Mouse (Mus musculus): ENCODE results near the gene Smco4. TPM values are rescaled to one million over a fixed set of nuclear protein-coding genes. Genes with fewer than 3 reads are reported as not detected.

Gene Smco4
- total and polyA plus RNA-seq, 2 experiments from 2014 or later, result 0.64 to 4.4 TPM

DNA sequence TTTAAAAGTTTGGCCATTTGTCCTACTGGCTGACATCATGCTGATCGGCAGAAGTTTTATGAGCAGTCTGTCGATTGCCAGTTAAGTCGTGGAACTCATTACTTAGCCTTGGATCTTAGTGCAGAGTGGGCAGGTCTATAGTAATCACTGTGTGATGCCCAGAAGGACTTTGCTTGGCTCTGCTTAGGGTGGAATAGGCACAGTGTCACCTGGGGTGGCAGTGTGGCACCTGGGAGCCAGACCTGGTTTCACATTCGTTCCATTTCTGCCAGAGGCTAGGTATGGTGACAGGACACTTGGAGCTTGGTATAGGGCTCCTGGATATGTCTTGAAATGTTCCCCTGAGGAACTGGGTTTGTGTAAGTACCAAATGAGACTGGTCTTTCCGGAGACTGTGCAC, 6.8 kb downstream of the Smco4 start:
- Histone ChIP-seq H3K27me3 (ENCODE audit: insufficient read depth, low read length) (no peaks in the 10 kb centered on the region), H3K4me3 (ENCODE audit: low read depth, low read length) (no peak overlapping the region), H3K4me2 (ENCODE audit: low read depth) (no peak overlapping the region), H3K9me3 (ENCODE audit: low read length) (no peaks in the 10 kb centered on the region), H3K36me3 (ENCODE audit: insufficient read depth) (no peaks in the 10 kb centered on the region), H3K27ac (ENCODE audit: low read depth, low read length) (no peak overlapping the region), H3K4me1 (ENCODE audit: insufficient read depth) (peaks cover 5% of the 10 kb centered on the region; the same call in 1 of the 2 replicates), H3K9ac (no peak overlapping the region)
- 87% methylated on average over 5 of the region's 5 CpGs for WGBS
- no peak for ATAC-seq
- no peak for DNase-seq
- TF ChIP-seq CTCF (IDR thresholded peaks at IDR 0.05; ENCODE audit: low read depth), result no peak

GRCm38 (mm10) chr9:15501319-15502256, 8.4 kb downstream of the Smco4 start:
- DNase-seq (no peak), ATAC-seq (no peak)
- Histone ChIP-seq H3K4me3 (ENCODE audit: low read depth, low read length) (no peak overlapping the region), H3K27me3 (ENCODE audit: insufficient read depth, low read length) (no peaks in the 10 kb centered on the region), H3K9me3 (ENCODE audit: low read length) (no peaks in the 10 kb centered on the region), H3K4me2 (ENCODE audit: low read depth) (no peak overlapping the region), H3K27ac (ENCODE audit: low read depth, low read length) (no peak overlapping the region), H3K9ac (no peak overlapping the region), H3K4me1 (ENCODE audit: insufficient read depth) (peaks cover 5% of the 10 kb centered on the region; the same call in 1 of the 2 replicates), H3K36me3 (ENCODE audit: insufficient read depth) (no peaks in the 10 kb centered on the region)
- TF ChIP-seq CTCF (IDR thresholded peaks at IDR 0.05; ENCODE audit: low read depth), result no peak
- WGBS, result 80% methylated on average over 19 of the region's 19 CpGs

- no peaks in the 10 kb centered on the region for H3K27me3 ChIP-seq (ENCODE audit: insufficient read depth, low read length)
- no peak overlapping the region for H3K4me2 ChIP-seq (ENCODE audit: low read depth)
- H3K9ac ChIP-seq, result no peak overlapping the region
- TF ChIP-seq CTCF (IDR thresholded peaks at IDR 0.05; ENCODE audit: low read depth), result no peak
- DNase-seq, result no peak
- H3K27ac ChIP-seq (ENCODE audit: low read depth, low read length), result no peak overlapping the region
- no peak for ATAC-seq
- no peak overlapping the region for H3K4me3 ChIP-seq (ENCODE audit: low read depth, low read length)
- 54% methylated on average over 7 of the region's 7 CpGs for WGBS
- peaks cover 5% of the 10 kb centered on the region; the same call in 1 of the 2 replicates for H3K4me1 ChIP-seq (ENCODE audit: insufficient read depth)
- H3K36me3 ChIP-seq (ENCODE audit: insufficient read depth), result no peaks in the 10 kb centered on the region
- no peaks in the 10 kb centered on the region for H3K9me3 ChIP-seq (ENCODE audit: low read length)
Observed at GRCm38 (mm10) chr9:15502476-15502875, 9.2 kb downstream of the Smco4 start.

- no peaks in the 10 kb centered on the region for H3K27me3 ChIP-seq (ENCODE audit: insufficient read depth, low read length)
- no peak for TF ChIP-seq CTCF (IDR thresholded peaks at IDR 0.05; ENCODE audit: low read depth)
- no peaks in the 10 kb centered on the region for H3K36me3 ChIP-seq (ENCODE audit: insufficient read depth)
- DNase-seq (no peak), ATAC-seq (no peak)
- H3K9ac ChIP-seq, result no peak overlapping the region
- H3K4me1 ChIP-seq (ENCODE audit: insufficient read depth), result peaks cover 5% of the 10 kb centered on the region; the same call in 1 of the 2 replicates
- H3K4me2 ChIP-seq (ENCODE audit: low read depth), result no peak overlapping the region
- no peak overlapping the region for H3K4me3 ChIP-seq (ENCODE audit: low read depth, low read length)
- H3K9me3 ChIP-seq (ENCODE audit: low read length), result no peaks in the 10 kb centered on the region
- no peak overlapping the region for H3K27ac ChIP-seq (ENCODE audit: low read depth, low read length)
- WGBS, result 86% methylated on average over 10 of the region's 10 CpGs
Observed at GRCm38 (mm10) chr9:15503307-15503706, 10.1 kb downstream of the Smco4 start.

DNA sequence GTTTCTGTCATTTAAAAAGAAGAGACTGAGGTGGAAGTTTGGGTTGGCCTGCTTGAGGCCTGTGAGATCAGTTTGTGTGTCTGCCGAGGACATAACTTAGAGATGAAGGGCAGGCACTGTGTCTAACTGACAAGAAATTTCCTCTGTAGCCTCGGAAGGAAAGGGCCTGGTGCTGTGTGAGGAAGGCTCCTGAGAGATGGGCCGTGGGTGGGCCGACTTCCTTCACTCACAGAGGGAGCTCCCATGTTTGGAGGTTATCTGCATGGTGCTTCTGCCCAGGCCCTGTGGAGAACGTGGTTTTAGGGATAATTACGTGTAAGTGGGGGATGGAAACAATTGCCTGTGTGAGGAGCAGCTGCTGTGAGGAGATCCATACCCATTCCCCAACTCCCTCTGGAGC, 10.6 kb downstream of the Smco4 start:
- no peak for ATAC-seq
- Histone ChIP-seq H3K4me3 (ENCODE audit: low read depth, low read length) (no peak overlapping the region), H3K4me2 (ENCODE audit: low read depth) (no peak overlapping the region), H3K9ac (no peak overlapping the region), H3K4me1 (ENCODE audit: insufficient read depth) (peaks cover 5% of the 10 kb centered on the region; the same call in 1 of the 2 replicates), H3K27me3 (ENCODE audit: insufficient read depth, low read length) (no peaks in the 10 kb centered on the region), H3K27ac (ENCODE audit: low read depth, low read length) (no peak overlapping the region), H3K36me3 (ENCODE audit: insufficient read depth) (no peaks in the 10 kb centered on the region), H3K9me3 (ENCODE audit: low read length) (no peaks in the 10 kb centered on the region)
- no peak for TF ChIP-seq CTCF (IDR thresholded peaks at IDR 0.05; ENCODE audit: low read depth)
- DNase-seq, result no peak
- WGBS, result 71% methylated on average over 6 of the region's 6 CpGs

- TF ChIP-seq CTCF (IDR thresholded peaks at IDR 0.05; ENCODE audit: low read depth), result no peak
- ATAC-seq, result no peak
- Histone ChIP-seq H3K27ac (ENCODE audit: low read depth, low read length) (no peak overlapping the region), H3K9ac (no peak overlapping the region), H3K27me3 (ENCODE audit: insufficient read depth, low read length) (no peaks in the 10 kb centered on the region), H3K9me3 (ENCODE audit: low read length) (no peaks in the 10 kb centered on the region), H3K4me1 (ENCODE audit: insufficient read depth) (no peaks in the 10 kb centered on the region), H3K4me2 (ENCODE audit: low read depth) (no peak overlapping the region), H3K36me3 (ENCODE audit: insufficient read depth) (no peaks in the 10 kb centered on the region), H3K4me3 (ENCODE audit: low read depth, low read length) (no peak overlapping the region)
- no peak for DNase-seq
- 83% methylated on average over 1 of the region's 1 CpGs for WGBS
Observed at GRCm38 (mm10) chr9:15505288-15505687, 12.1 kb downstream of the Smco4 start.

GRCm38 (mm10) chr9:15506863-15507262, 13.6 kb downstream of the Smco4 start:
- no peaks in the 10 kb centered on the region for H3K27me3 ChIP-seq (ENCODE audit: insufficient read depth, low read length)
- no peaks in the 10 kb centered on the region for H3K9me3 ChIP-seq (ENCODE audit: low read length)
- TF ChIP-seq CTCF (IDR thresholded peaks at IDR 0.05; ENCODE audit: low read depth), result no peak
- H3K4me3 ChIP-seq (ENCODE audit: low read depth, low read length), result no peak overlapping the region
- H3K4me2 ChIP-seq (ENCODE audit: low read depth), result no peak overlapping the region
- H3K4me1 ChIP-seq (ENCODE audit: insufficient read depth), result peaks cover 5% of the 10 kb centered on the region; the same call in 1 of the 2 replicates
- ATAC-seq (no peak), DNase-seq (no peak)
- no peak overlapping the region for H3K9ac ChIP-seq
- 84% methylated on average over 3 of the region's 3 CpGs for WGBS
- no peak overlapping the region for H3K27ac ChIP-seq (ENCODE audit: low read depth, low read length)
- no peaks in the 10 kb centered on the region for H3K36me3 ChIP-seq (ENCODE audit: insufficient read depth)
